Mouse (Mus musculus) testis, adult 2 months (tissue): Measurements from ENCODE around the gene Epyc.

ENCODE experiments used
- CTCF ChIP-seq: fragments of 200-500 bp; IDR thresholded peaks from 2 replicates; pipeline ENCODE4 v1.5.1; 2012; ENCODE audit warnings: low read depth, mild to moderate bottlenecking, inconsistent platforms, low read length, moderate library complexity; ENCODE audit not compliant: control insufficient read depth, insufficient read depth, insufficient replicate concordance
- POLR2A ChIP-seq: fragments of 200-500 bp; IDR thresholded peaks from 2 replicates; pipeline ENCODE4 v1.6.1; 2012; ENCODE audit warnings: low read depth, mild to moderate bottlenecking, inconsistent platforms, low read length, moderate library complexity; ENCODE audit not compliant: control insufficient read depth

DNA sequence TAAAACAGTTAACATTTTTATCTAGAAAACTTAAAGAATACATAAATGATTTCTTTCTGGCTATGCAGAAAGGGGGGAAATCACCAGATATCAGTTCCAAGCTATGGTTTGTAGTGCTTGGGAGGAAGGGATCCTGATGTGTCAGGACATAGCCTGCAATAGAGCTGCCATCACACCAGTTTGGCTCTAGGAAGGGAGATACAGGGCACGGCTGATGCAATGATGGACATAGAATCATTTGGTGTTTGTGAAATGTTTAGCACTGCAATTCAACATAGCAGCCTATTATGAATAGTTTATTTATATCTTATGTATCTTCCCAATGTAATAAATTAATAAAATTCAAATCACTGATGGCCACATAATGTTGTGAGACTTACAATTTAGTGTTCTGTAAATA, 21.5 kb upstream of the Epyc start:
- TF ChIP-seq CTCF (no peak), POLR2A (no peak)
